Mouse (Mus musculus) megakaryocyte, embryonic 14.5 days (primary cell): Measurements from ENCODE around the gene Gm29133.

ENCODE experiments used
- FLI1 ChIP-seq: IDR thresholded peaks from 2 replicates; pipeline ENCODE4 v1.6.1; 2012; ENCODE audit warnings: low read length, inconsistent platforms, mixed read lengths
- GATA1 ChIP-seq: IDR thresholded peaks from 3 replicates; pipeline ENCODE4 v1.6.1; 2012; ENCODE audit warnings: mixed read lengths, low read length, inconsistent platforms, borderline replicate concordance

DNA sequence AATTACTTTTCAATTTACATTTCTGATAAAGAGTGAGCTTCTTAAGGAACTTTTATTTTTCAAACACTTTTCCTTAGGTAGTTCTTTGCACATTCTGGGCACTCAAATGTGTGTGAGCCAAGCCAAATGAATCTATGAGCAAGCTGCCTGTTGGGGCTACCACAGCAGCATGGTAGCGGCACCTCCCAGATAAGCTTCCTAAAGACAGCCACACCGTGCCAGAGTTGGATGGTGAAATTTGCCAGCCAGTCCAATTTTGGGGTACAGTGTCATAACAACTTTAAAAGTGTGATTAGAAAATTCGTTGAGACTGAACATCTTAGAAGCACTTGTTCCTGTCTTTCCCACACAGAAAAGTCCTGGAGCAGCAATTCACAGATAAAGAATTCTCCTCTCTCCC lies 41.5 kb upstream of the Gm29133 start:
- TF ChIP-seq GATA1 (no peak), FLI1 (no peak)
